ENCODE assay signal across 16 mouse cellular contexts in genomic region chr17:8533828-8534227, GRCm38 (mm10). TPM values are rescaled to one million over a fixed set of nuclear protein-coding genes. Genes with fewer than 3 reads are reported as not detected.
DNase-seq lines count a peak whose midpoint lies in the region; ATAC-seq and TF ChIP-seq lines count a peak whose summit lies in the region.
"Had no signal": no experiment of that assay in that cellular context is flagged by ENCODE, and none has a peak within 500 bp of the region (broad histone marks: within the 10 kb centered on the region; RNA-seq: fewer than 3 reads in every experiment).

No protein-coding gene starts in this region.

- intact Hi-C loops in heart, adult 2 months (cut with DNase I), result no loop called here

- TF ChIP-seq POLR2A in heart, adult 2 months (IDR thresholded peaks at IDR 0.05; ENCODE audit: insufficient read depth, low read depth, low read length), result no peak
- no peak for TF ChIP-seq POLR2A in thymus, adult 2 months (IDR thresholded peaks at IDR 0.05; ENCODE audit: control insufficient read depth, extremely low read depth, insufficient read depth, low read length, poor library complexity)

- no peaks in the 10 kb centered on the region for H3K36me3 ChIP-seq in heart, adult 2 months (ENCODE audit: control insufficient read depth, insufficient read depth, low read length)
- H3K36me3 ChIP-seq in thymus, adult 2 months (ENCODE audit: control insufficient read depth, insufficient read depth, low read length), result no peaks in the 10 kb centered on the region
- H3K36me3 ChIP-seq in midbrain, embryonic 14.5 days (ENCODE audit: control insufficient read depth, insufficient read depth, low read length), result no peaks in the 10 kb centered on the region
- H3K36me3 ChIP-seq: heart, embryonic 10.5 days; hindbrain, embryonic 13.5 days; limb, embryonic 13.5 days had no signal

- H3K9me3 ChIP-seq in midbrain, embryonic 14.5 days (ENCODE audit: control insufficient read depth, low read length), result no peaks in the 10 kb centered on the region
- H3K9me3 ChIP-seq: forebrain, embryonic 13.5 days; heart, embryonic 10.5 days; hindbrain, embryonic 13.5 days; limb, embryonic 13.5 days had no signal

- H3K27ac ChIP-seq in heart, adult 2 months, result no peak overlapping the region
- H3K27ac ChIP-seq in thymus, adult 2 months (ENCODE audit: control insufficient read depth, insufficient read depth, low read length), result no peak overlapping the region
- no peak overlapping the region for H3K27ac ChIP-seq in midbrain, embryonic 14.5 days (replicated peaks; ENCODE audit: low read depth, low read length)
- H3K27ac ChIP-seq: forebrain, embryonic 13.5 days; heart, embryonic 10.5 days; hindbrain, embryonic 13.5 days; limb, embryonic 13.5 days had no signal

- no peak overlapping the region for H3K4me2 ChIP-seq in midbrain, embryonic 14.5 days (ENCODE audit: low read length)
- H3K4me2 ChIP-seq: forebrain, embryonic 13.5 days; hindbrain, embryonic 13.5 days; limb, embryonic 13.5 days had no signal

- WGBS in heart, adult 2 months, result 50% methylated on average over 3 of the region's 3 CpGs
- WGBS in thymus, adult 2 months, result 50% methylated on average over 3 of the region's 3 CpGs
- WGBS in midbrain, embryonic 14.5 days, result 52% methylated on average over 3 of the region's 3 CpGs

- no peak for DNase-seq in heart, adult 2 months
- DNase-seq in heart, adult 18-20 months, result no peak
- peak; percentile 28 for DNase-seq in thymus, adult 2 months
- no peak for DNase-seq in thymus, adult 18-20 months
- peak; percentile 57 for DNase-seq in induced T-regulatory cell, adult 2 months (ENCODE audit: low read depth)
- no peak for DNase-seq in spleen, postnatal 36 days (ENCODE audit: low spot score in 2 of 2)
- DNase-seq in neural tube, embryonic 10.5 days (ENCODE audit: extremely low spot score, low spot score), result no peak
- no peak for DNase-seq in midbrain, embryonic 14.5 days
- DNase-seq: spleen, adult 18-20 months had no signal

- H3K27me3 ChIP-seq in heart, adult 2 months (ENCODE audit: control insufficient read depth, insufficient read depth, low read length), result no peaks in the 10 kb centered on the region
- H3K27me3 ChIP-seq in thymus, adult 2 months (ENCODE audit: control insufficient read depth, insufficient read depth, low read length), result no peaks in the 10 kb centered on the region
- no peaks in the 10 kb centered on the region for H3K27me3 ChIP-seq in midbrain, embryonic 14.5 days (ENCODE audit: control insufficient read depth, insufficient read depth, low read length)
- H3K27me3 ChIP-seq: forebrain, embryonic 13.5 days had no signal

- no peak overlapping the region for H3K4me3 ChIP-seq in heart, adult 2 months
- no peak overlapping the region for H3K4me3 ChIP-seq in thymus, adult 2 months (ENCODE audit: control insufficient read depth, insufficient read depth, low read length)
- H3K4me3 ChIP-seq in midbrain, embryonic 14.5 days (replicated peaks; ENCODE audit: low read depth, low read length), result no peak overlapping the region
- H3K4me3 ChIP-seq: forebrain, embryonic 13.5 days; heart, embryonic 10.5 days; hindbrain, embryonic 13.5 days; limb, embryonic 13.5 days; megakaryocyte, embryonic 14.5 days had no signal

- no peak for TF ChIP-seq EP300 in heart, adult 2 months (IDR thresholded peaks at IDR 0.05; ENCODE audit: insufficient read depth, low read depth, low read length)

- peak; percentile 32 for TF ChIP-seq CTCF in heart, adult 2 months (IDR thresholded peaks at IDR 0.05)
- peak; percentile 31; the same call in 1 of the 2 replicates for TF ChIP-seq CTCF in thymus, adult 2 months (IDR thresholded peaks at IDR 0.05; ENCODE audit: borderline replicate concordance, control insufficient read depth, extremely low read depth, insufficient read depth, low read length, poor library complexity)

- no peaks in the 10 kb centered on the region for H3K4me1 ChIP-seq in heart, adult 2 months (ENCODE audit: control insufficient read depth, insufficient read depth, low read length)
- H3K4me1 ChIP-seq in thymus, adult 2 months (replicated peaks; ENCODE audit: control insufficient read depth, insufficient read depth, low read length), result no peaks in the 10 kb centered on the region
- H3K4me1 ChIP-seq in midbrain, embryonic 14.5 days (ENCODE audit: control insufficient read depth, insufficient read depth, low read length), result no peaks in the 10 kb centered on the region
- H3K4me1 ChIP-seq: forebrain, embryonic 13.5 days; heart, embryonic 10.5 days; hindbrain, embryonic 13.5 days; limb, embryonic 13.5 days; megakaryocyte, embryonic 14.5 days had no signal

- H3K79me2 ChIP-seq in heart, adult 2 months (replicated peaks; ENCODE audit: control insufficient read depth, insufficient read depth, low read length), result no peaks in the 10 kb centered on the region

- no peak for ATAC-seq in midbrain, embryonic 14.5 days (ENCODE audit: low FRiP score, low TSS enrichment)
- ATAC-seq: forebrain, embryonic 13.5 days had no signal

- no peak overlapping the region for H3K9ac ChIP-seq in heart, adult 2 months (ENCODE audit: low read depth, low read length)
- no peak overlapping the region for H3K9ac ChIP-seq in midbrain, embryonic 14.5 days (replicated peaks; ENCODE audit: low read length)
- H3K9ac ChIP-seq: forebrain, embryonic 13.5 days; hindbrain, embryonic 13.5 days; limb, embryonic 13.5 days had no signal

RNA-seq across cellular contexts. Expression of gene Pde10a, which starts 8.7 kb away (rescaled TPM):
- 1 to 10 TPM; 1.9 to 2.2 TPM for total RNA-seq in heart, adult 2 months (2021)
- polyA plus RNA-seq in heart, adult 2 months (2012; rRNA removed), result 1.4 and 2.3 TPM in 2 replicates
- 1 to 10 TPM; 2.4 to 3.6 TPM for total RNA-seq in heart, adult 18-20 months (2021)
- 4.8 and 4.9 TPM in 2 replicates for polyA plus RNA-seq in thymus, adult 2 months (2012; rRNA removed)
- polyA plus RNA-seq in midbrain, embryonic 14.5 days (2014; fragmentation: Nextera tagmentation; extraction: Ambion mirVana), result 14.1 and 15.2 TPM in 2 replicates

RNA-seq across cellular contexts. Expression of gene Gm17087, which starts 32.9 kb away (rescaled TPM):
- not detected for total RNA-seq in heart, adult 2 months (2021)
- not detected in 2 replicates for polyA plus RNA-seq in heart, adult 2 months (2012; rRNA removed)
- not detected for total RNA-seq in heart, adult 18-20 months (2021)
- polyA plus RNA-seq in thymus, adult 2 months (2012; rRNA removed), result not detected in 2 replicates
- not detected in 2 replicates for polyA plus RNA-seq in midbrain, embryonic 14.5 days (2014; fragmentation: Nextera tagmentation; extraction: Ambion mirVana)
- polyA plus RNA-seq: forebrain, embryonic 13.5 days; heart, embryonic 10.5 days; hindbrain, embryonic 13.5 days; large intestine, adult 2 months; limb, embryonic 13.5 days; neural tube, embryonic 14.5 days had no signal

Comparison
In these comparisons a context has a peak if more than half of its experiments do, and no peak if none do; other contexts are left out.
1. DNase-seq: peak in thymus, adult 2 months (single experiment) and induced T-regulatory cell, adult 2 months (single experiment); none in heart, adult 2 months (0 of 2), heart, adult 18-20 months (0 of 2), thymus, adult 18-20 months (0 of 2), spleen, postnatal 36 days (0 of 2), neural tube, embryonic 10.5 days (single experiment) and midbrain, embryonic 14.5 days (single experiment).